Mouse (Mus musculus) colon, adult 2 months (tissue): ENCODE results near the gene Ska2. TPM values are rescaled to one million over a fixed set of nuclear protein-coding genes. Genes with fewer than 3 reads are reported as not detected.

Experiments used
- polyA plus RNA-seq: library from polyadenylated mRNA; depleted of rRNA; stranded (reverse); fragments of >200 nt; gene quantifications from 2 replicates; pipeline ENCODE4 v1.2.3, GENCODE M21; 2012; rRNA removed

Ska2 gene
- polyA plus RNA-seq: 1.2 TPM in 2 replicates

DNA sequence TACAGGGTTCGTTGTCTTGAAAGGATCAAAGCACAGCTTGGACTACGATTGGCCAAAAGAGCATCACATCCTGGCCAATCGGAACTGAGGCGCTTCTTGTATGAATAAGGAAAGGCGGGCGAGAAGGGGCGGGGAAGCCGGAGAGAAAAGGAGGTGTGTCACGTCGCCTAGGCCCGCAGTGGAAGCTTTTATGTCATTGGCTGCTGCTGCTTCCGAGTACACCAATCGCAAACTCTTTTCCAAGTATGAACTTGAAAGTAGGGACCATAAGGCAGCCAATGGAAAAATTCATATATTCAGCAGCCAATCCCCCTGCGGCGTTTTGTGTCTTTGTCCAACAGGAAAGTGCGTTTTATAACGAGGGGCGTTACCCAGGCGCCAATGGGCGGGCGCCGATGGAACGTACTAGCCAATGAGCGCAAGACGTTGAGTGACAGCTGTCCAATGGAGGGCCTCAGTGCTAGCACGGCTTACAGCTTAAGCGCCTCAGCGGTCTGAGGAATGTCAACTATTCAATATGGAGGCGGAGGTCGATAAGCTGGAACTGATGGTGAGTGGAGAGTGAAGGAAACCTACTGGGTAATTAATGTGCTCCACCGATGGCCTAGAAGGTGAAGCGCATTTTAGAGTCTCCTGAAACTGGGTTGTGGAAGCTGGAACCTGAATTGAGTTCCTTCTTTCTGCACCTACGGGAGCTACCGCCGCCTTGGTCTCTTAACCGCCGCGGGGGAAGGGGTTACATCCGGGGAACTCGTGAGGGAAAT lies at the start of gene Ska2:
Gene Ska2 (plus strand): TSS at position 480 of the 764 bp plus-strand sequence.

GRCm38 (mm10) chr11:87073866-87074440 lies 35.1 kb upstream of the Ska2 start, which contains the start of gene Gdpd1:
Gdpd1 (minus strand) TSS chr11:87074062.

GRCm38 (mm10) chr11:87086290-87086984 lies 22.6 kb upstream of the Ska2 start, which contains the start of gene Smg8:
Smg8 (minus strand) TSS chr11:87086774.

DNA sequence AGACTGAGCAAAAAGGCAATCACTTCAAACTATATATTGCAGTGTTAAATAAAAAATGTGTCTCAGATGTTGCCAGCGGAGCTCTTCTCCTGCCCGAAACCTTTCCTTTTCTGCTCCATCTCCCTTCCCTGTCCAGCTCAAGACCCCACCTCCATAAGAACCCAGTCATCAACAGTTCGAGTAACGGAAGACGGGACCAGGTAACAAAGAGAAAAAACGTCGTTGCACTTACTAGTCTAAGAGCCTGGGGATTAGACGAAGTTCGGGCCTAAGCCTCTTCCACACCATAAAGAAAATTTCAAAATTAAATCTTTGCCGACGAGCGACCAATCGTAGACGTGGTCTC lies 652 bp upstream of the Ska2 start, which contains the start of gene Prr11:
Gene Prr11 (minus strand): TSS at position 300 of the 346 bp plus-strand sequence.

GRCm38 (mm10) chr11:87126824-87127816 lies 18.1 kb downstream of the Ska2 start, which contains the start of gene Trim37:
Trim37 (plus strand) TSS chr11:87127077.

Other genes with a start within 250 kb of the Ska2 start
- 6.6 and 6.7 TPM in 2 replicates for gene Ypel2, start 115.5 kb upstream of the Ska2 start, polyA plus RNA-seq
- gene Gdpd1, start 35.2 kb upstream of the Ska2 start, polyA plus RNA-seq: 29.9 and 32.6 TPM in 2 replicates
- 4.1 and 4.4 TPM in 2 replicates for gene Smg8, start 22.5 kb upstream of the Ska2 start, polyA plus RNA-seq
- gene Prr11, start 526 bp upstream of the Ska2 start, polyA plus RNA-seq: 0.60 and 0.81 TPM in 2 replicates
- gene Trim37, start 17.8 kb downstream of the Ska2 start, polyA plus RNA-seq: 1.8 and 3.0 TPM in 2 replicates
- 0.86 and 0.87 TPM in 2 replicates for gene Ppm1e, start 249.8 kb downstream of the Ska2 start, polyA plus RNA-seq